Mouse (Mus musculus) heart, embryonic 11.5 days (tissue): Measurements from ENCODE around the gene Syt14. TPM values are rescaled to one million over a fixed set of nuclear protein-coding genes. Genes with fewer than 3 reads are reported as not detected.
A peak's percentile ranks its signal among the peaks of the same experiment; 100 is the strongest.

ENCODE experiments used
- ATAC-seq: fragments of 200-750 bp; cut with Nextera tagmentation; replicated peaks from 2 replicates; pipeline ENCODE4 v1.8.0; 2017; ENCODE audit warnings: moderate library complexity; ENCODE audit not compliant: insufficient number of reproducible peaks, low FRiP score, low TSS enrichment
- H3K27ac ChIP-seq: fragments of 300-500 bp; sonication (generic); 2 replicates; pipeline ENCODE4 v1.5.1; 2014; ENCODE audit warnings: mild to moderate bottlenecking, low read depth, low read length
- H3K27me3 ChIP-seq: fragments of 300-500 bp; sonication (generic); 2 replicates; pipeline ENCODE4 v1.6.1; 2014; ENCODE audit warnings: mild to moderate bottlenecking, low read length, mixed read lengths; ENCODE audit not compliant: control insufficient read depth, insufficient read depth
- H3K36me3 ChIP-seq: fragments of 300-500 bp; sonication (generic); 2 replicates; pipeline ENCODE4 v1.6.1; 2014; ENCODE audit warnings: mild to moderate bottlenecking, low read length, moderate library complexity, mixed read lengths; ENCODE audit not compliant: control insufficient read depth, insufficient read depth
- H3K4me1 ChIP-seq: fragments of 300-500 bp; sonication (generic); 2 replicates; pipeline ENCODE4 v1.6.1; 2014; ENCODE audit warnings: low read length; ENCODE audit not compliant: control insufficient read depth, insufficient read depth
- H3K4me2 ChIP-seq: fragments of 300-500 bp; sonication (generic); 2 replicates; pipeline ENCODE4 v1.6.1; 2014; ENCODE audit warnings: mild to moderate bottlenecking, moderate library complexity
- H3K4me3 ChIP-seq: fragments of 300-500 bp; sonication (generic); 2 replicates; pipeline ENCODE4 v1.5.1; 2014; ENCODE audit warnings: low read depth, low read length
- H3K9ac ChIP-seq: fragments of 300-500 bp; sonication (generic); 2 replicates; pipeline ENCODE4 v1.6.1; 2014; ENCODE audit warnings: mild to moderate bottlenecking, low read depth, low read length, moderate library complexity
- H3K9me3 ChIP-seq: fragments of 300-500 bp; sonication (generic); replicated peaks from 2 replicates; pipeline ENCODE4 v1.6.1; 2016; ENCODE audit warnings: low read length; ENCODE audit not compliant: control insufficient read depth
- WGBS: fragments of 180-500 bp; shearing (Covaris S2); extraction: QIAGEN DNeasy Blood & Tissue Kit; methylation state at CpG from one replicate; pipeline ENCODE4 v1.1.7; 2014; ENCODE audit not compliant: insufficient replicate concordance; 5-methylcytosine and 5-hydroxymethylcytosine counted together
- polyA plus RNA-seq: library from polyadenylated mRNA; unstranded; fragments of >200 nt; fragmentation: Nextera tagmentation; extraction: Ambion mirVana; gene quantifications from 2 replicates; pipeline ENCODE4 v1.2.1, GENCODE M21; 2014

Syt14 gene
- polyA plus RNA-seq, 1 experiment from 2014 or later, result 2.3 TPM

DNA sequence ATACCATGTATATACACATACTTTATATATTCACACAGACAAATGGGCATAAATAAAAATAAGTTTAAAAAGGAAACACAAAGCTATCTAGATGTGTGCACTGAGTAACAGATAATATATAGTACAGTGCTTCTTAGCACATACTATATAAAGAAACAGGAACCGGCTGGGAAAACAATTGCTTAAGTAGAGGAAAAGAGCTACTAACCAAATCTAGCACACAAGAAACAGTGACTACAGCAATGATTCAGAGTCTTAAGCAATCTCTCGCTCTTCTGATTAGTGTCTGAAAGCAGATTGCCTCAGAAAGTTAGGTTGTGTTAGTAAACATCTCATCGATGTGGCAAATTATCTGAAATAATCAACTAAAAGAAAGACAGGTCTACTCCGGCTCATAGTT lies 33.3 kb downstream of the Syt14 start:
- Histone ChIP-seq H3K36me3 (no peaks in the 10 kb centered on the region), H3K27ac (0 out of 2 replicates have a peak overlapping the region, but pooled peaks have one; percentile 22)

DNA sequence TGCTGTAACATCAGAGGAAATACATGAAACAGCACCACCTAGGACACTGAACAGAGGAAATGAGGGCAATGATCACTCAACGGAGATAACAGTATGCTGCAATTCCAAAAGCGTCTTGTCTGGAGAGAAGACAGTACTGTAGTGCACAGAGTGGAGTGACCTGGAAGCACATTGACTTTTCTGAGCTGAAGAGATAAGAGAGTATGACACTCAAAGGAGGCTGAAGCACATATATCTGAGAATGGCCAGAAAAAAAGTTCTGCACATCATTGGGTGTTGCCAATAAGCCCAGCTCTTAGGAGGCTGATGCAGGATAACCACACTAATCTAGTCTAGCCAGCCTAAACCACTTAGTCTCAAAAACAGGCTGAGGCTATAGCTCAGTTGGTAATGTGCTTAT lies 34.0 kb downstream of the Syt14 start:
- no peaks in the 10 kb centered on the region for H3K36me3 ChIP-seq
- no peak overlapping the region for H3K4me3 ChIP-seq
- no peaks in the 10 kb centered on the region for H3K9me3 ChIP-seq
- WGBS, result 49% methylated on average over 2 of the region's 2 CpGs
- no peak overlapping the region for H3K4me2 ChIP-seq
- no peak overlapping the region for H3K9ac ChIP-seq
- no peaks in the 10 kb centered on the region for H3K27me3 ChIP-seq
- peak; percentile 85 for ATAC-seq
- H3K4me1 ChIP-seq, result no peaks in the 10 kb centered on the region
- 0 out of 2 replicates have a peak overlapping the region, but pooled peaks have one; percentile 54 for H3K27ac ChIP-seq

More for the DNA sequence above, 33.3 kb downstream of the Syt14 start:
- ATAC-seq, result no peak
- H3K9ac ChIP-seq, result no peak overlapping the region
- 76% methylated on average over 4 of the region's 4 CpGs for WGBS
- no peaks in the 10 kb centered on the region for H3K9me3 ChIP-seq
- no peak overlapping the region for H3K4me2 ChIP-seq
- H3K4me3 ChIP-seq, result no peak overlapping the region
- no peaks in the 10 kb centered on the region for H3K4me1 ChIP-seq
- H3K27me3 ChIP-seq, result no peaks in the 10 kb centered on the region

DNA sequence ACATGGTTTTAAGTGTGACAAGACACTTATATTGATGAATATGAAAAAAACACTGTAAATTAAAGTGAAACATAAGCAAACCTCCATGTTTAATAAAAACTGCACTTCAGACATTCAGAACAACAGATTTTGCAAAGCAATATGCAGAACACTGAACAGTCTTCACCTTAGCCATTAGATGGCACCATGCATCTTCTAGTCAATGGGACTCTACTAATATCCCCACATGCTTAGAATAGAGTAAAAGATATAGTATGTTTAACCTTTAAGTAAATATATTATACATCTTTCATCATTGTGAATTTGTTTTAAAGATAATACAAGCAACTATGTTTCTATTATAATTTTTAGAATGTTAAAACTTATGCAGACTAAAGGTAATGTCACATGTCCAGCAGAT lies 34.7 kb downstream of the Syt14 start:
- Histone ChIP-seq H3K36me3 (no peaks in the 10 kb centered on the region), H3K9ac (no peak overlapping the region), H3K4me3 (no peak overlapping the region), H3K4me2 (no peak overlapping the region), H3K27ac (no peak overlapping the region), H3K4me1 (no peaks in the 10 kb centered on the region), H3K9me3 (no peaks in the 10 kb centered on the region), H3K27me3 (no peaks in the 10 kb centered on the region)
- no peak for ATAC-seq

DNA sequence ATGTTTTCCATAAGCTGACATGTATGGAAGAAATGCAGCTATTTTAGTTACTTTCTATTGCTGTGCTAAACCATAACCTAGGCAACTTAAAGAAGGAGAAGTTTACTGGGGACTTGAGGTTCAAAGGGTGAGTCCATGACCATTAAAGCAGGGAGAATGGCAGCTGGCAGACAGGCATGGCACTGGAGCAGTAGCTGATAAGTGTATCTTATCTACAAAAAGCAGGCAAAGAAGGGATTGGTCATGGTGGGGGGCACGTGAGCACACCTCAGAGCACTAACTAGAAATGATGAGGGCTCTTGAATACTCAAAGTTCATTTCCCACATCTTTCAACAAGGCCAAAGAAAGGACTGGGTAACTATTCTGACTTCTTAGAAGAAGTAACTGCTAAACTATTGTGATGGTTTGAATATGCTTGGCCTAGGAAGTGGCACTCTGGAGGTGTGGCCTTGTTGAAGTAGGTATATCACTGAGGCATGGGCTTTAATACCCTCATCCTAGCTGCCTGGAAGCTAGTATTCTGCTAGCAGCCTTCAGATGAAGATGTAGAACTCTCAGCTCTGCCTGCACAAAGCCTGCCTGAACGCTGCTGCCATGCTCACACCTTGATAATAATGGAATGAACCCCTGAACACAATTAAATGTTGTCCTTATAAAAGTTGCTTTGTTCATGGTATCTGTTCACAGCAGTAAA lies 41.2 kb downstream of the Syt14 start:
- no peak overlapping the region for H3K9ac ChIP-seq
- peak; percentile 77; the same call in 1 of the 2 replicates for ATAC-seq
- 52% methylated on average over 2 of the region's 2 CpGs for WGBS
- no peaks in the 10 kb centered on the region for H3K9me3 ChIP-seq
- no peak overlapping the region for H3K4me3 ChIP-seq
- H3K27me3 ChIP-seq, result no peaks in the 10 kb centered on the region
- H3K36me3 ChIP-seq, result no peaks in the 10 kb centered on the region
- no peaks in the 10 kb centered on the region for H3K4me1 ChIP-seq
- no peak overlapping the region for H3K27ac ChIP-seq
- no peak overlapping the region for H3K4me2 ChIP-seq

DNA sequence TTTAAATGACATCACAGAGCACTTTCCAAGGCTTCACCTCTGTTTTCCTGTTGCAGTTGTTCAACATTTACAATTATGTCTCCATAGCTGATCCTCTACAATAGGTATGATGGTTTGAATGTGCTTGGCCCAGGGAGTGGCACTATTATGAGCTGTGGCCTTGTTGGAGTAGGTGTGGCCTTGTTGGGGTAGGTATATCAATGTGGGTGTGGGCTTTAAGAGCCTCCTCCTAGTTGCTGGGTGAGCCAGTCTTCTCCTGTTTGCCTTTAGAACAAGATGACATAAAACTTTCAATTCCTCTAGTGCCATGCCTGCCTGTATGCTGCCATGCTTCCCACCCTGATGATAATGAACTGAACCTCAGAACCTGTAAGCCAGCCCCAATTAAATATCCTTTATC lies 42.1 kb downstream of the Syt14 start:
- Histone ChIP-seq H3K27ac (no peak overlapping the region), H3K9ac (no peak overlapping the region), H3K4me1 (no peaks in the 10 kb centered on the region), H3K4me2 (no peak overlapping the region), H3K9me3 (no peaks in the 10 kb centered on the region), H3K4me3 (no peak overlapping the region), H3K36me3 (no peaks in the 10 kb centered on the region), H3K27me3 (no peaks in the 10 kb centered on the region)
- ATAC-seq, result peak; percentile 69; the same call in 1 of the 2 replicates

DNA sequence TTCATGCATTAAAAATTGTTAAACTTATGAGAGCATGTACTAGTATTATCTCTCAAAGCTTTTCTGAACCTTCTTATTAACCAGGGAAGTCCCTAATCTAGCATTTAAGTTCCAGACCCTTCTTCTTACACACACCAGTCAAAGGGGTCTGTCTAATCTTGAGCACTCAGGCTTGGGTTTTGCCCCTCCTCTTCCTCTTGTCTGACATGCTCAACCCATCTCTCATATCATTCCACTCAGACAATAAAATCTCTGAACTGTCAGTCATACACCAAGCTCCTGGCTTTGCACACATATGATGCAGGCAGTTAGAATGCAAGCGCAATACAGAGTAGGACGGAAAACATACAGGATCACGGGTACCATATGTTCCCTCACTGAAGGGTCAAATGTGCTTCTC lies 48.4 kb downstream of the Syt14 start:
- H3K27me3 ChIP-seq, result no peaks in the 10 kb centered on the region
- no peak for ATAC-seq
- no peak overlapping the region for H3K9ac ChIP-seq
- H3K9me3 ChIP-seq, result no peaks in the 10 kb centered on the region
- no peak overlapping the region for H3K4me2 ChIP-seq
- no peaks in the 10 kb centered on the region for H3K36me3 ChIP-seq
- H3K4me3 ChIP-seq, result no peak overlapping the region
- no peak overlapping the region for H3K27ac ChIP-seq
- H3K4me1 ChIP-seq, result no peaks in the 10 kb centered on the region
- WGBS, result 94% methylated on average over 3 of the region's 3 CpGs

DNA sequence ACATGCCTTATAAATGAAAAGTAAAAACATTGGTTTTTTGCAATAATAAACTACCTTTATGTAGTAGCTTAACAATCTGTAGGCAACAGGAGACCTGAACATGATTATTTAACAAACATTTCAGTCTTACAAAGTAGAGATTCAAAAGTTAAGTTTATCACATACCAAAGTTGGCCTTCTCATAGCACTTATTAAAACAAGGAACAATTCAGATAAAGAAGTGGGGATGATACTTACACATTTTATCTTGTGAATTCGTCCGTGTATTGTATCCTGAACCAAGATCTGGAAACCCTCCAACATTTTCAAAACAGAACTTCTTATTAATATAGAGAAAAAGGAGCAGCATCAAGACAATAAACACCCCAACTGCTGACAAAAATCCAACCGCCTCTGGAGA lies 49.1 kb downstream of the Syt14 start:
- no peak for ATAC-seq
- Histone ChIP-seq H3K27ac (no peak overlapping the region), H3K4me3 (no peak overlapping the region), H3K36me3 (no peaks in the 10 kb centered on the region), H3K27me3 (no peaks in the 10 kb centered on the region), H3K4me2 (no peak overlapping the region), H3K4me1 (no peaks in the 10 kb centered on the region), H3K9ac (no peak overlapping the region), H3K9me3 (no peaks in the 10 kb centered on the region)
- 71% methylated on average over 3 of the region's 3 CpGs for WGBS

DNA sequence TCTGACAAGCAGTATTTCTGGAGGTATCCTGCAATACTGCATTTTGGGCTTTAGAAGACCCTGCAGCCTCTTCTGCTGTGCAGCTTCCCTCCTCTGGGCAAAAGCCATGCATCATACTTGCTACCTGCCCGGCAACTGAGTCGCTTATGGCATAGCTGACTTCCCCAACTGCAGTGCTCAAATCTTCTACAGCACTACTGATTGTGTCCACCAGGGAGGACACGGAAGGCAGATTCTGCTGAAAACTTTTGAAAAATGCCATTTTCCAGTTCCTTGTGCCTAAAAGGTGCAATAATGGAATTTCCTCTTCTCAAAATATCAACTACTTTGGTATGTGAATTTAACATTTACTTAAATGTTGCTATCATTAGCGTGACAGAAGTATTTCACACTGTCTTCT lies 51.2 kb downstream of the Syt14 start:
- no peaks in the 10 kb centered on the region for H3K4me1 ChIP-seq
- no peak overlapping the region for H3K9ac ChIP-seq
- H3K9me3 ChIP-seq, result no peaks in the 10 kb centered on the region
- H3K27me3 ChIP-seq, result no peaks in the 10 kb centered on the region
- H3K27ac ChIP-seq, result no peak overlapping the region
- no peak overlapping the region for H3K4me3 ChIP-seq
- ATAC-seq, result no peak
- H3K36me3 ChIP-seq, result no peaks in the 10 kb centered on the region
- no peak overlapping the region for H3K4me2 ChIP-seq
- 83% methylated on average over 4 of the region's 4 CpGs for WGBS

DNA sequence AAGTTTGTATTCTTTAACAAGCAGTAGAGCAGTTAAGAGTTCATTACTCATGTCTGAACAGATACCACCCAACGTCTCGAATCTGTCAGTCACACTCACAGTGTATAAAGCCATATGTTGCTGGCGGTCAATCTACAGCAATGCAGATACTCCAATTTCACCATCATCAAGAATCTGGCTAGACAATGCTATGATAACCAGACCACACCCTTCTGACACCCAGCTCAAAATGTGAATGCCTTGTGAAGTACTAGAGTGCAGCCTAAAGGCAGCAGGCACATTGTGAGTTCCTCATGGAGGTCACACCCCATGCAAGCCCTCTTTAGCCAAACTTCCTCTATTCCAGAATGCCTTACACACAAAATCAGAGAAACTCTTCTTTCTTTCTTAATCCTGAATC lies 53.9 kb downstream of the Syt14 start:
- Histone ChIP-seq H3K36me3 (no peaks in the 10 kb centered on the region), H3K27ac (no peak overlapping the region), H3K4me1 (no peaks in the 10 kb centered on the region), H3K9ac (no peak overlapping the region), H3K4me2 (no peak overlapping the region), H3K27me3 (no peaks in the 10 kb centered on the region), H3K9me3 (no peaks in the 10 kb centered on the region), H3K4me3 (no peak overlapping the region)
- ATAC-seq, result no peak
- 89% methylated on average over 3 of the region's 3 CpGs for WGBS
